Mouse (Mus musculus): ENCODE results near the gene Smok3a.

DNA sequence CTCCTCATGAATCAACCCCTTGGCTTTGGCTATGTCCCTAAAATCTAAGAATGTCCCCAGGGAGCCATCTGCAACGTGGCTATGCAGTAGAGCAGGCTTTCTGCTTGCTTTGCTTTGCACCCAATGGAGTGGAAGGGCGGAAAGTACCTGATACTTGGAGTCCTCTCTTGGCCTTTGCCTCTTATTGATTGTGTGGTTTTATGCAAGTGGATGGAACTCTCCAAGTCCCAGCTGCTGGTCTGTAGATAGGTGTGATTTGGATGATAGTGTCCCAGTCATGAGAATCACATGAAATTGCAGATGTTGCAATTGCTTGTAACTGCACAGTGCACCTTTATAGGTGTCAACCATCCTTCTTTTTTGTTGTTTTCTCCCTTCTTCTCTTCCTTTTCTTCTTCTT is 55.1 kb downstream of the Smok3a start:
- TF ChIP-seq ZC3H11A (IDR thresholded peaks at IDR 0.05; ENCODE audit: borderline replicate concordance, low read depth, low read length) (no peak), ZNF384 (IDR thresholded peaks at IDR 0.05; ENCODE audit: low read depth, low read length) (no peak)

Data from ES-E14 (cell line).